Mouse (Mus musculus) midbrain, embryonic 11.5 days (tissue): ENCODE data around the gene Prkg2. TPM values are rescaled to one million over a fixed set of nuclear protein-coding genes. Genes with fewer than 3 reads are reported as not detected.

ENCODE experiments used
- ATAC-seq: fragments of 200-750 bp; cut with Nextera tagmentation; 2 replicates; pipeline ENCODE4 v1.8.0; 2017; ENCODE audit warnings: moderate TSS enrichment, moderate library complexity; ENCODE audit not compliant: low FRiP score
- DNase-seq: peaks from one replicate; pipeline ENCODE4 v3.0.0; 2015; ENCODE audit warnings: low spot score; ENCODE audit errors: missing footprints
- H3K27ac ChIP-seq: fragments of 300-500 bp; sonication (generic); 2 replicates; pipeline ENCODE4 v1.5.1; 2014; ENCODE audit warnings: low read depth, low read length
- H3K27me3 ChIP-seq: fragments of 300-500 bp; sonication (generic); 2 replicates; pipeline ENCODE4 v1.6.1; 2014; ENCODE audit warnings: mild to moderate bottlenecking, low read length, moderate library complexity, mixed read lengths; ENCODE audit not compliant: control insufficient read depth, insufficient read depth
- H3K36me3 ChIP-seq: fragments of 300-500 bp; sonication (generic); 2 replicates; pipeline ENCODE4 v1.6.1; 2014; ENCODE audit warnings: mild to moderate bottlenecking, low read length, moderate library complexity, mixed read lengths; ENCODE audit not compliant: control insufficient read depth, insufficient read depth
- H3K4me1 ChIP-seq: fragments of 300-500 bp; sonication (generic); 2 replicates; pipeline ENCODE4 v1.6.1; 2014; ENCODE audit warnings: low read length; ENCODE audit not compliant: control insufficient read depth, insufficient read depth
- H3K4me2 ChIP-seq: fragments of 300-500 bp; sonication (generic); 2 replicates; pipeline ENCODE4 v1.6.1; 2014; ENCODE audit warnings: mild to moderate bottlenecking, moderate library complexity
- H3K4me3 ChIP-seq: fragments of 300-500 bp; sonication (generic); 2 replicates; pipeline ENCODE4 v1.5.1; 2014; ENCODE audit warnings: low read depth, low read length
- H3K9ac ChIP-seq: fragments of 300-500 bp; sonication (generic); 2 replicates; pipeline ENCODE4 v1.6.1; 2014; ENCODE audit warnings: low read length
- H3K9me3 ChIP-seq: fragments of 300-500 bp; sonication (generic); 2 replicates; pipeline ENCODE4 v1.6.1; 2016; ENCODE audit warnings: low read length; ENCODE audit not compliant: control insufficient read depth
- WGBS: fragments of 180-500 bp; shearing (Covaris S2); extraction: QIAGEN DNeasy Blood & Tissue Kit; methylation state at CpG from one replicate; pipeline ENCODE4 v1.1.7; 2014; 5-methylcytosine and 5-hydroxymethylcytosine counted together
- polyA plus RNA-seq: library from polyadenylated mRNA; unstranded; fragments of >200 nt; fragmentation: Nextera tagmentation; extraction: Ambion mirVana; gene quantifications from 2 replicates; pipeline ENCODE4 v1.2.1, GENCODE M21; 2014

Prkg2 gene
- polyA plus RNA-seq, 1 experiment from 2014 or later = 2.3 TPM

GRCm38 (mm10) chr5:98902339-98902738, 134.8 kb downstream of the Prkg2 start:
- ATAC-seq (no peak), DNase-seq (peak; percentile 83)

GRCm38 (mm10) chr5:98900926-98901325, 136.2 kb downstream of the Prkg2 start:
- no peak overlapping the region for H3K27ac ChIP-seq
- H3K27me3 ChIP-seq = no peaks in the 10 kb centered on the region
- no peaks in the 10 kb centered on the region for H3K4me1 ChIP-seq
- no peak overlapping the region for H3K4me2 ChIP-seq
- DNase-seq (no peak), ATAC-seq (no peak)
- WGBS = 85% methylated on average over 5 of the region's 5 CpGs
- no peaks in the 10 kb centered on the region for H3K9me3 ChIP-seq
- no peak overlapping the region for H3K9ac ChIP-seq
- H3K36me3 ChIP-seq = no peaks in the 10 kb centered on the region
- H3K4me3 ChIP-seq = no peak overlapping the region

More at GRCm38 (mm10) chr5:98902339-98902738, 134.8 kb downstream of the Prkg2 start:
- Histone ChIP-seq H3K9me3 (no peaks in the 10 kb centered on the region), H3K36me3 (no peaks in the 10 kb centered on the region), H3K4me3 (no peak overlapping the region), H3K4me1 (no peaks in the 10 kb centered on the region), H3K27me3 (no peaks in the 10 kb centered on the region), H3K9ac (no peak overlapping the region), H3K4me2 (no peak overlapping the region), H3K27ac (no peak overlapping the region)
- WGBS = 64% methylated on average over 4 of the region's 4 CpGs

GRCm38 (mm10) chr5:98897946-98898345, 139.2 kb downstream of the Prkg2 start:
- DNase-seq (no peak), ATAC-seq (no peak)
- Histone ChIP-seq H3K4me1 (no peaks in the 10 kb centered on the region), H3K9ac (no peak overlapping the region), H3K4me3 (no peak overlapping the region), H3K36me3 (no peaks in the 10 kb centered on the region), H3K27me3 (no peaks in the 10 kb centered on the region), H3K9me3 (no peaks in the 10 kb centered on the region), H3K4me2 (no peak overlapping the region), H3K27ac (no peak overlapping the region)

- Histone ChIP-seq H3K36me3 (no peaks in the 10 kb centered on the region), H3K4me2 (no peak overlapping the region), H3K9me3 (no peaks in the 10 kb centered on the region), H3K9ac (no peak overlapping the region), H3K4me1 (no peaks in the 10 kb centered on the region), H3K27ac (no peak overlapping the region), H3K27me3 (no peaks in the 10 kb centered on the region), H3K4me3 (no peak overlapping the region)
- 85% methylated on average over 3 of the region's 3 CpGs for WGBS
- DNase-seq (no peak), ATAC-seq (no peak)
Measured at GRCm38 (mm10) chr5:98894281-98894680, 142.9 kb downstream of the Prkg2 start.

- no peaks in the 10 kb centered on the region for H3K9me3 ChIP-seq
- no peak for ATAC-seq
Measured at GRCm38 (mm10) chr5:98890544-98891050, 146.6 kb downstream of the Prkg2 start.

GRCm38 (mm10) chr5:98882096-98882495, 155.1 kb downstream of the Prkg2 start:
- Histone ChIP-seq H3K9ac (no peak overlapping the region), H3K4me1 (no peaks in the 10 kb centered on the region), H3K36me3 (no peaks in the 10 kb centered on the region), H3K4me3 (no peak overlapping the region), H3K4me2 (no peak overlapping the region), H3K27me3 (no peaks in the 10 kb centered on the region), H3K27ac (no peak overlapping the region), H3K9me3 (no peaks in the 10 kb centered on the region)
- ATAC-seq (no peak), DNase-seq (no peak)
- 83% methylated on average over 3 of the region's 3 CpGs for WGBS

More at GRCm38 (mm10) chr5:98890544-98891050, 146.6 kb downstream of the Prkg2 start:
- no peak overlapping the region for H3K9ac ChIP-seq
- no peak overlapping the region for H3K4me3 ChIP-seq
- H3K27me3 ChIP-seq = no peaks in the 10 kb centered on the region
- WGBS = 82% methylated on average over 2 of the region's 2 CpGs
- no peak overlapping the region for H3K4me2 ChIP-seq
- H3K4me1 ChIP-seq = no peaks in the 10 kb centered on the region
- no peak overlapping the region for H3K27ac ChIP-seq
- DNase-seq = no peak
- no peaks in the 10 kb centered on the region for H3K36me3 ChIP-seq

Other genes starting within 250 kb of the Prkg2 start
- gene Bmp3, start 182.9 kb downstream of the Prkg2 start, polyA plus RNA-seq = 0.67 and 0.81 TPM in 2 replicates